Mouse (Mus musculus) liver, postnatal 0 days (tissue): ENCODE data around the gene Hist1h2ap. TPM values are rescaled to one million over a fixed set of nuclear protein-coding genes. Genes with fewer than 3 reads are reported as not detected.
A peak's percentile ranks its signal among the peaks of the same experiment; 100 is the strongest.
"Not testable (repeated sequence)": the region's sequence is repeated elsewhere in the genome, so short reads cannot be mapped to it uniquely, and the experiment has no call there.

Source experiments
- ATAC-seq: fragments of 200-750 bp; cut with Nextera tagmentation; 2 replicates; pipeline ENCODE4 v1.8.0; 2017; ENCODE audit warnings: mild to moderate bottlenecking, moderate library complexity
- DNase-seq: peaks from one replicate; pipeline ENCODE4 v3.0.0-alpha.2; 2016
- H3K27ac ChIP-seq: fragments of 300-500 bp; sonication (generic); 2 replicates; pipeline ENCODE4 v1.5.1; 2014; ENCODE audit warnings: antibody characterized with exemption, moderate library complexity, mild to moderate bottlenecking, low read depth
- H3K27me3 ChIP-seq: fragments of 300-500 bp; sonication (generic); 2 replicates; pipeline ENCODE4 v1.6.1; 2014; ENCODE audit warnings: low read length, control low read depth, mixed read lengths; ENCODE audit not compliant: insufficient read depth
- H3K36me3 ChIP-seq: fragments of 300-500 bp; sonication (generic); replicated peaks from 2 replicates; pipeline ENCODE4 v1.6.1; 2014; ENCODE audit warnings: mild to moderate bottlenecking, control low read depth, low read length, moderate library complexity, mixed read lengths; ENCODE audit not compliant: insufficient read depth
- H3K4me1 ChIP-seq: fragments of 300-500 bp; sonication (generic); 2 replicates; pipeline ENCODE4 v1.6.1; 2014; ENCODE audit warnings: antibody characterized with exemption, mild to moderate bottlenecking, control low read depth; ENCODE audit not compliant: insufficient read depth
- H3K4me2 ChIP-seq: fragments of 300-500 bp; sonication (generic); 2 replicates; pipeline ENCODE4 v1.6.1; 2014; ENCODE audit warnings: low read depth, mild to moderate bottlenecking, low read length, moderate library complexity, mixed read lengths
- H3K4me3 ChIP-seq: fragments of 300-500 bp; sonication (generic); 2 replicates; pipeline ENCODE4 v1.5.1; 2014; ENCODE audit warnings: low read depth, low read length
- H3K9ac ChIP-seq: fragments of 300-500 bp; sonication (generic); replicated peaks from 2 replicates; pipeline ENCODE4 v1.6.1; 2014; ENCODE audit warnings: mild to moderate bottlenecking, moderate library complexity
- H3K9me3 ChIP-seq: fragments of 300-500 bp; sonication (generic); 2 replicates; pipeline ENCODE4 v1.6.1; 2016; ENCODE audit warnings: mild to moderate bottlenecking, control low read depth, low read length, mixed read lengths
- CTCF ChIP-seq: sonication (generic); IDR thresholded peaks from 2 replicates; pipeline ENCODE4 v1.5.1; 2016; ENCODE audit warnings: antibody characterized with exemption, low read depth
- EP300 ChIP-seq: IDR thresholded peaks from 2 replicates; pipeline ENCODE4 v1.6.1; 2016; ENCODE audit warnings: antibody characterized with exemption, low read depth, mild to moderate bottlenecking
- WGBS: fragments of 180-500 bp; shearing (Covaris S2); extraction: QIAGEN DNeasy Blood & Tissue Kit; methylation state at CpG from one replicate; pipeline ENCODE4 v1.1.7; 2014; ENCODE audit not compliant: insufficient replicate concordance; 5-methylcytosine and 5-hydroxymethylcytosine counted together
- polyA plus RNA-seq: library from polyadenylated mRNA; unstranded; fragments of >200 nt; fragmentation: Nextera tagmentation; extraction: Ambion mirVana; gene quantifications from 2 replicates; pipeline ENCODE4 v1.2.1, GENCODE M21; 2015

Gene Hist1h2ap
- polyA plus RNA-seq, 1 experiment from 2014 or later = 3,753 TPM

DNA sequence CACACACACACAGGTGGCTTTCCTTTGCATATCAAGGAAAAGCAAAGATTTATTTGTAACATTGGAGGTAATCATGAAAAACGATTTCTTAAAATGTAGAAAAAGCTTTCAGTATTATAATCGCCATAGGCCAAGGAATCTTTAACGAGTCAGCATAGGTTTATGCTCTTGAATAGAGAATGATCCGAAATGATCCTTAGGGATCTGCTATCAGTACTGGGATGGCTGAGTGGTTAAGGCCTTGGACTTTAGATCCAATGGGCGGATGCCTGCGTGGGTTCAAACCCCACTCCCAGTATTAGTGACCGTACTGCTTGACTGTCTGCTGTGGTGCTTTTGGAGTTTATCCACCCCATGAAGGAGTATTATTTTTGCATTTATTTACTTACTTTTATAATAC lies 37.7 kb downstream of the Hist1h2ap start:
- no peak overlapping the region for H3K4me3 ChIP-seq
- no peaks in the 10 kb centered on the region for H3K9me3 ChIP-seq
- 87% methylated on average over 7 of the region's 7 CpGs for WGBS
- no peak for TF ChIP-seq CTCF
- TF ChIP-seq EP300 = no peak
- H3K27ac ChIP-seq = no peak overlapping the region
- DNase-seq = no peak
- H3K4me2 ChIP-seq = no peak overlapping the region
- H3K36me3 ChIP-seq = no peaks in the 10 kb centered on the region
- H3K9ac ChIP-seq = no peak overlapping the region
- H3K27me3 ChIP-seq = no peaks in the 10 kb centered on the region
- H3K4me1 ChIP-seq = peaks cover 5% of the 10 kb centered on the region
- no peak for ATAC-seq

DNA sequence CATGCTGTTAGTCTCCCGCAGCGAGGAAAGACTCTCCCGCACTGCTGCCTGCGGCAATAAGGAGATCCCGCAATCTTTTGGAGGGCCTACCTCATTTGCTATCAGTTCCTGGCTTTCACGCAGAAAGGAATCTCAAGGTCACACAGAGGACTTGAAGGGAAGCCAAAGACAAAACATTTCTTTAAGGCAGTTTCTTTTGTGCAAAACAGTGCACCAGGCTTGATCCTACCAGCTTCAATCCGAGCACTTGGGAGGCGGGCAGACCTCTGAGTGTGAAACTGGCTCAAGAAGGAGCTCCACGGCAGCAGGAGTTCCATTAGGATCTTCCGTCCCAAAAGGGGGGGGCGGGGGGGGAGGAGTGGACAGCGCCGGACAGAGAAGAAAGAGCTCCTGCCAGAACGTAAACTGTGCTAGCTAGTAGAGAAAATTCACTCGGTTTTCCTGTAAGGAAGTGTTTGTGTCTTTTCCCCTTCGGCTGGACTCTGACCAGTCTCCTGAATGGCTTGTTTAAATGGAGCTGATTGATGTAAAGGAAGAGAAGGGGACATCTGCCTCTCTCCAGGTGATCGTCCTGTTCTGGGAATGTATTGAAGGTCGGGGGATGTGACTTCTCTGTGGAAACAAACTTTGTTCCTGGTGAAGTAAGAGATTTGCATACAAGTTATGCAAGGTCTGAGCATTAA lies 42.6 kb downstream of the Hist1h2ap start:
- no peak overlapping the region for H3K4me3 ChIP-seq
- no peak for ATAC-seq
- no peak overlapping the region for H3K27ac ChIP-seq
- peak overlapping the region; percentile 54 for H3K4me2 ChIP-seq
- H3K36me3 ChIP-seq = no peaks in the 10 kb centered on the region
- DNase-seq = no peak
- TF ChIP-seq EP300 (no peak), CTCF (no peak)
- no peaks in the 10 kb centered on the region for H3K9me3 ChIP-seq
- 32% methylated on average over 17 of the region's 18 CpGs for WGBS
- H3K4me1 ChIP-seq = peaks cover 14% of the 10 kb centered on the region
- peak overlapping the region; percentile 44; the same call in 1 of the 2 replicates for H3K9ac ChIP-seq
- no peaks in the 10 kb centered on the region for H3K27me3 ChIP-seq

- no peak overlapping the region for H3K27ac ChIP-seq
Measured at GRCm38 (mm10) chr13:21789925-21790324, 43.4 kb downstream of the Hist1h2ap start.

DNA sequence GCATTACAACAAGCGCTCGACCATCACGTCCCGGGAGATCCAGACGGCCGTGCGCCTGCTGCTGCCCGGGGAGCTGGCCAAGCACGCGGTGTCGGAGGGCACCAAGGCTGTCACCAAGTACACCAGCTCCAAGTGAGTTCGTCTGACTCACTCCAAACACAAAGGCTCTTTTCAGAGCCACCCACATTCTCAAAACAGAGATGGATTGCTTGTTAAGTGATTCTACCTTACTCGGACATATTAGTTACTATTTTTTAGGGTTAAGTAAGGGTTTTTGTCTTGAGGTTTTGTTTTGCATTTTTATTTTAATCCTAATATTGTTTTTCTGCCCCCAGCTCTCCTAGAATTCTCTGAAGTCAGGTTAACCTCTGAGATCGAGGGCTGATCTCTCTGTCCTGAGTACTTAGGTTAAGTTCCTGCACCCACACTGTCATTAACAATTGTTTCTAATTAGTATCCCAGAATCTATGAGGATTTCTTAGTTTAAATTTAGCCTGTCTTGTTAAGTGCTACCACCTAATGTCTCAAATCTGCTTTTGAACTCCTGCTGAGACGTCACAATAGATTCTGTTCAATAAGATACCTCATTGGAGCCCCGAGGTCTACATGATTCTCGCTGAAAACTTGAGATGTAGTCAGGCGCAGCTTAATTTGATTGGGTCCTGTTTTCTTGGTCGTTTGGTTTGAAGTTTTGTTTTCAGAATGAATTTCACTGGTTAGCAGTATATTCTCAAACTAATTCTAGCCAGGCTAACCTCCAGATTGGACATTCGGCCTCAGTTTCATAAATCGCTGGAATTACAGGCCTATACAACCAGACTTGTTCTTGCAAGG lies 45.3 kb downstream of the Hist1h2ap start:
- ATAC-seq = peak; percentile 22
- peak overlapping the region; percentile 91 for H3K27ac ChIP-seq
- peak overlapping the region; percentile 68 for H3K4me2 ChIP-seq
- H3K9ac ChIP-seq = peak overlapping the region; percentile 69
- peak overlapping the region; percentile 45 for H3K4me3 ChIP-seq
- no peak for DNase-seq
- H3K36me3 ChIP-seq = no peaks in the 10 kb centered on the region
- peaks cover 23% of the 10 kb centered on the region for H3K4me1 ChIP-seq
- 30% methylated on average over 13 of the region's 21 CpGs for WGBS
- no peaks in the 10 kb centered on the region for H3K27me3 ChIP-seq
- TF ChIP-seq EP300 = no peak
- no peak for TF ChIP-seq CTCF
- H3K9me3 ChIP-seq = no peaks in the 10 kb centered on the region

More at GRCm38 (mm10) chr13:21789925-21790324, 43.4 kb downstream of the Hist1h2ap start:
- ATAC-seq (no peak), DNase-seq (no peak)
- Histone ChIP-seq H3K4me2 (no peak overlapping the region), H3K4me3 (no peak overlapping the region), H3K9me3 (no peaks in the 10 kb centered on the region), H3K36me3 (no peaks in the 10 kb centered on the region), H3K4me1 (peaks cover 15% of the 10 kb centered on the region), H3K27me3 (no peaks in the 10 kb centered on the region), H3K9ac (no peak overlapping the region)
- TF ChIP-seq EP300 = no peak
- no peak for TF ChIP-seq CTCF
- WGBS = 54% methylated on average over 6 of the region's 6 CpGs

DNA sequence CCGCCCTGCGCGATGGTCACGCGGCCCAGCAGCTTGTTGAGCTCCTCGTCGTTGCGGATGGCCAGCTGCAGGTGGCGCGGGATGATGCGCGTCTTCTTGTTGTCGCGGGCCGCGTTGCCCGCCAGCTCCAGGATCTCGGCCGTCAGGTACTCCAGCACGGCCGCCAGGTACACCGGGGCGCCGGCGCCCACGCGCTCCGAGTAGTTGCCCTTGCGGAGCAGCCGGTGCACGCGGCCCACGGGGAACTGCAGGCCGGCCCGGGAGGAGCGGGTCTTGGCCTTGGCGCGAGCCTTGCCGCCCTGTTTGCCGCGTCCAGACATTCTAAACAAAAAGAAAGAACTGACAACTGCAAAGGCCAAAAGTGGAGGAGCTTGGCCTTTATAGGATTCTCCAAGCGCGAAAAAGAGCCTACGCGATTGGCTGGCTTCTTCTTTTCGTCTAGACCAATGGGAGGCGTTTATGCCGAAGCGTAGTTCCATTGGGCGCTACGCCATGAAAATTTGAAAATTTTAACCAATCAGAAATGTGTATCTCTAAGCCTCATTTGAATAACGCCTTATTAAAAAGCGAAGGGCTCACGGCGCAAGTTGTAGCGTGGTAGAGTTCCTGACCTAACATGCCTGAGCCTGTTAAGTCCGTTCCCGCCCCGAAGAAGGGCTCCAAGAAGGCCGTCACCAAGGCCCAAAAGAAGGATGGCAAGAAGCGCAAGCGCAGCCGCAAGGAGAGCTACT lies 46.2 kb downstream of the Hist1h2ap start, which contains the start of the genes Hist1h2an and Hist1h2bp:
Hist1h2an (minus strand) TSS at position 320 of the 731 bp plus-strand sequence.
Hist1h2bp (plus strand) TSS at position 563 of the 731 bp plus-strand sequence.
- Histone ChIP-seq H3K9ac (peak within 1 kb of the TSS; percentile 70), H3K4me2 (peak within 1 kb of the TSS; percentile 68), H3K4me1 (peaks cover 23% of the 10 kb centered on the region), H3K27ac (peak within 1 kb of the TSS; percentile 91), H3K4me3 (peak within 1 kb of the TSS; percentile 45)
- TF ChIP-seq EP300 = peak; percentile 67; the same call in 1 of the 2 replicates
- TF ChIP-seq CTCF = peak; percentile 12; the same call in 1 of the 2 replicates
- not testable (repeated sequence) for H3K9me3 ChIP-seq, H3K27me3 ChIP-seq, H3K36me3 ChIP-seq
- DNase-seq (peak; percentile 89), ATAC-seq (peak; percentile 90)
- under 1% methylated on average over 35 of the region's 63 CpGs for WGBS
